Mouse (Mus musculus) stomach, embryonic 14.5 days (tissue): Measurements from ENCODE around the gene Brsk1. TPM values are rescaled to one million over a fixed set of nuclear protein-coding genes. Genes with fewer than 3 reads are reported as not detected.

ENCODE experiments used
- ATAC-seq: fragments of 200-750 bp; cut with Nextera tagmentation; 2 replicates; pipeline ENCODE4 v1.8.0; 2017; ENCODE audit warnings: low read depth, moderate TSS enrichment; ENCODE audit not compliant: insufficient number of reproducible peaks, insufficient read depth, low FRiP score
- H3K27ac ChIP-seq: fragments of 300-500 bp; sonication (generic); 2 replicates; pipeline ENCODE4 v1.5.1; 2014; ENCODE audit warnings: mild to moderate bottlenecking, low read length, moderate library complexity, mixed read lengths
- H3K27me3 ChIP-seq: fragments of 300-500 bp; sonication (generic); 2 replicates; pipeline ENCODE4 v1.6.1; 2014; ENCODE audit warnings: low read length, control low read depth, mixed read lengths; ENCODE audit not compliant: control insufficient read depth, insufficient read depth
- H3K36me3 ChIP-seq: fragments of 300-500 bp; sonication (generic); 2 replicates; pipeline ENCODE4 v1.6.1; 2014; ENCODE audit warnings: mild to moderate bottlenecking, control low read depth, low read length, moderate library complexity, mixed read lengths; ENCODE audit not compliant: control insufficient read depth, insufficient read depth
- H3K4me1 ChIP-seq: fragments of 300-500 bp; sonication (generic); 2 replicates; pipeline ENCODE4 v1.6.1; 2014; ENCODE audit warnings: low read length, control low read depth, mixed read lengths; ENCODE audit not compliant: control insufficient read depth, insufficient read depth
- H3K4me2 ChIP-seq: fragments of 300-500 bp; sonication (generic); replicated peaks from 2 replicates; pipeline ENCODE4 v1.6.1; 2014; ENCODE audit warnings: low read depth, low read length, control low read depth
- H3K4me3 ChIP-seq: fragments of 300-500 bp; sonication (generic); 2 replicates; pipeline ENCODE4 v1.5.1; 2014; ENCODE audit warnings: low read depth, low read length, control low read depth
- H3K9ac ChIP-seq: fragments of 300-500 bp; sonication (generic); replicated peaks from 2 replicates; pipeline ENCODE4 v1.6.1; 2014; ENCODE audit warnings: low read depth, mild to moderate bottlenecking, control low read depth, low read length, moderate library complexity, mixed read lengths
- H3K9me3 ChIP-seq: fragments of 300-500 bp; sonication (generic); 2 replicates; pipeline ENCODE4 v1.6.1; 2016; ENCODE audit warnings: low read depth, low read length, control low read depth; ENCODE audit not compliant: control insufficient read depth
- WGBS: fragments of 180-500 bp; shearing (Covaris S2); extraction: QIAGEN DNeasy Blood & Tissue Kit; methylation state at CpG from one replicate; pipeline ENCODE4 v1.1.7; 2014; 5-methylcytosine and 5-hydroxymethylcytosine counted together
- polyA plus RNA-seq: library from polyadenylated mRNA; unstranded; fragments of >200 nt; fragmentation: Nextera tagmentation; extraction: Ambion mirVana; gene quantifications from 2 replicates; pipeline ENCODE4 v1.2.1, GENCODE M21; 2014

Gene Brsk1
- polyA plus RNA-seq, 1 experiment from 2014 or later, result 4.0 TPM

DNA sequence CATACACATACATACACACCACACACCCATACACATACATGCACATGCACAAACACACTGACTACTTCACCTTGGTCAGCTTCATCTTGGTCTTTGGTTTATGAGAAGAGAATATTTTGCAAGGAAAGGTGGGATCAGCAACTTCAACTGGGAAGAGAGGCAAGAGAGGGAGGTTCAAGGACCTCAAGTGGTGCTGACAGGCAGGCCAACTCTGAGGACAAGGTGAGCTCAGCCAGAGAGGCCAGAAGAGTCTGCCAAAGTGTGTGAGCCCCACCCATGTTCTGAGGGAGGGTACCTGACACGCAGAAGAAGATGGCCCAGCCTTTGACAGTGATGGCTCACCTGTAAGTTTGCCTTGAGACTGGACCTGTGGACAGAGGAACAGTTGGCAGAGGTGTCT, 69.3 kb downstream of the Brsk1 start:
- Histone ChIP-seq H3K36me3 (no peaks in the 10 kb centered on the region), H3K9ac (no peak overlapping the region), H3K27ac (no peak overlapping the region), H3K27me3 (no peaks in the 10 kb centered on the region), H3K4me3 (no peak overlapping the region), H3K4me1 (no peaks in the 10 kb centered on the region), H3K4me2 (no peak overlapping the region), H3K9me3 (no peaks in the 10 kb centered on the region)
- no peak for ATAC-seq
- 38% methylated on average over 1 of the region's 1 CpGs for WGBS

DNA sequence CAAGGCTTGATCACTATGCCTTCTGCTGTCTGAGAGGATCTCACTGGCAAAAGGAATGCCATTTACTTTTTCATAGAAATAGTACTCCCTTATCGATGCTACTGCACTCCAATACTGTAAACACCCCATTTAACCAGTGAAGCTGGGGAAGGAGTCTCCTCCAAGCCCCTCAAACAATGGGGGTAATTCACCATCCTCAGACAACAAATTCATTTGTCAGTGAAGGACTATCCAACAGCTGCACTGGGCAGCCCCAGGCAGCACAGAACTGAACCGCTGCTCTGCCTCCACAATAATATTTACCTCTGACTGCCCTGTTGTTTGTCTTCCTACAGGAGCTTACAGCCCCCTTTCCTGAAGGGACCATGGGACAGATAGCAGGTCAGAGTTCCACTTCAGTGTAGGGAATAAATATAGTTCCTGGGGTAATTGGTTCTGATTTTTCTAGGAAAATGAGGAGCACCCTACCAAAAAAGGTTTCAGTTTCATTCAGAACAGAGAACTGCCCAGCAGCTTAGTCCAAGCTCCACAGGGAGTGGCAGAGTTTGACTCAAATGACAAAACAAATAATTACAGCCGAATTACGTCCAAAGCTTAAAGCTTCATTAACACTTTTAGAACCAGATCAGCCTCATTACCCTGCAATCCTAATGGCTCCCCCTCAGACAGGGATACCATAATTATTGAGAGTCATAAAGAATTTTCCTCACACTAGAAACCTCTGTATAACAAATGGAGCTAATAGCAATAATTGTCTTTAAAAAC, 74.7 kb downstream of the Brsk1 start:
- Histone ChIP-seq H3K9ac (no peak overlapping the region), H3K27me3 (no peaks in the 10 kb centered on the region), H3K4me3 (no peak overlapping the region), H3K9me3 (no peaks in the 10 kb centered on the region), H3K27ac (no peak overlapping the region), H3K4me2 (no peak overlapping the region), H3K36me3 (no peaks in the 10 kb centered on the region), H3K4me1 (no peaks in the 10 kb centered on the region)
- 15% methylated on average over 4 of the region's 4 CpGs for WGBS
- ATAC-seq, result no peak

Other genes starting within 250 kb of the Brsk1 start
- gene Rdh13, start 245.0 kb upstream of the Brsk1 start, polyA plus RNA-seq, result 31.9 and 34.6 TPM in 2 replicates
- 5.0 and 7.9 TPM in 2 replicates for gene Eps8l1, start 229.9 kb upstream of the Brsk1 start, polyA plus RNA-seq
- gene Ppp1r12c, start 188.9 kb upstream of the Brsk1 start, polyA plus RNA-seq, result 47.2 and 61.0 TPM in 2 replicates
- 31.9 and 33.5 TPM in 2 replicates for gene Tnnt1, start 174.2 kb upstream of the Brsk1 start, polyA plus RNA-seq
- gene Tnni3, start 166.4 kb upstream of the Brsk1 start, polyA plus RNA-seq, result 2.9 and 3.3 TPM in 2 replicates
- gene Dnaaf3, start 158.2 kb upstream of the Brsk1 start, polyA plus RNA-seq, result 0.62 and 0.67 TPM in 2 replicates
- gene Syt5, start 143.1 kb upstream of the Brsk1 start, polyA plus RNA-seq, result 8.1 and 10.0 TPM in 2 replicates
- not detected in 2 replicates for gene Ptprh, start 86.6 kb upstream of the Brsk1 start, polyA plus RNA-seq
- 1.4 and 1.6 TPM in 2 replicates for gene Tmem86b, start 59.2 kb upstream of the Brsk1 start, polyA plus RNA-seq
- 10.2 and 11.7 TPM in 2 replicates for gene Ppp6r1, start 31.6 kb upstream of the Brsk1 start, polyA plus RNA-seq
- 84.8 and 94.2 TPM in 2 replicates for gene Hspbp1, start 5.5 kb upstream of the Brsk1 start, polyA plus RNA-seq
- 0.36 and 0.78 TPM in 2 replicates for gene Tmem150b, start 34.6 kb downstream of the Brsk1 start, polyA plus RNA-seq
- 59.2 and 59.4 TPM in 2 replicates for gene Kmt5c, start 49.5 kb downstream of the Brsk1 start, polyA plus RNA-seq
- 72.0 and 85.2 TPM in 2 replicates for gene Cox6b2, start 62.5 kb downstream of the Brsk1 start, polyA plus RNA-seq
- not detected in 2 replicates for gene Fam71e2, start 80.7 kb downstream of the Brsk1 start, polyA plus RNA-seq
- gene Il11, start 92.3 kb downstream of the Brsk1 start, polyA plus RNA-seq, result 0.17 and 0.27 TPM in 2 replicates
- gene Tmem190, start 92.3 kb downstream of the Brsk1 start, polyA plus RNA-seq, result 0.55 TPM in 1 of 2 replicates, not detected in the other
- 8.7 and 10.6 TPM in 2 replicates for gene Tmem238, start 99.1 kb downstream of the Brsk1 start, polyA plus RNA-seq
- gene Rpl28, start 102.3 kb downstream of the Brsk1 start, polyA plus RNA-seq, result 301 and 312 TPM in 2 replicates
- gene Ube2s, start 122.0 kb downstream of the Brsk1 start, polyA plus RNA-seq, result 318 and 349 TPM in 2 replicates
- 0.70 and 1.0 TPM in 2 replicates for gene Shisa7, start 154.1 kb downstream of the Brsk1 start, polyA plus RNA-seq
- gene Isoc2b, start 179.7 kb downstream of the Brsk1 start, polyA plus RNA-seq, result 7.0 and 7.8 TPM in 2 replicates
- gene Isoc2a, start 186.5 kb downstream of the Brsk1 start, polyA plus RNA-seq, result 0.94 and 0.98 TPM in 2 replicates
- not detected in 2 replicates for gene Gm36210, start 215.9 kb downstream of the Brsk1 start, polyA plus RNA-seq
- 4.3 and 4.5 TPM in 2 replicates for gene Zfp628, start 224.6 kb downstream of the Brsk1 start, polyA plus RNA-seq
- gene Nat14, start 231.4 kb downstream of the Brsk1 start, polyA plus RNA-seq, result 3.5 and 4.0 TPM in 2 replicates
- gene Ssc5d, start 235.2 kb downstream of the Brsk1 start, polyA plus RNA-seq, result 3.3 and 3.9 TPM in 2 replicates